Mouse (Mus musculus): ENCODE measurements around the gene Pigl.

Pigl gene

GRCm38 (mm10) chr11:62513311-62513710, 55.1 kb downstream of the Pigl start:
- DNase-seq (ENCODE audit: low read depth, low spot score), result no peak

- no peak for DNase-seq (ENCODE audit: low read depth, low spot score)
These were observed 60.7 kb downstream of the Pigl start for GRCm38 (mm10) chr11:62518991-62519390.

- no peak for DNase-seq (ENCODE audit: low read depth, low spot score)
These were observed 64.0 kb downstream of the Pigl start for GRCm38 (mm10) chr11:62522283-62522682.

GRCm38 (mm10) chr11:62537089-62537488, 78.8 kb downstream of the Pigl start:
- DNase-seq (ENCODE audit: low read depth, low spot score), result no peak

- no peak for DNase-seq (ENCODE audit: low read depth, low spot score)
These were observed 79.3 kb downstream of the Pigl start for GRCm38 (mm10) chr11:62537590-62537989.

GRCm38 (mm10) chr11:62538321-62539088, 80.2 kb downstream of the Pigl start:
- DNase-seq (ENCODE audit: low read depth, low spot score), result no peak

GRCm38 (mm10) chr11:62539089-62539890, 81.0 kb downstream of the Pigl start, which contains the start of gene Cenpv:
Gene Cenpv, minus strand, starts transcription at chr11:62539261.
- DNase-seq (ENCODE audit: low read depth, low spot score), result no peak

- DNase-seq (ENCODE audit: low read depth, low spot score), result no peak
These were observed 81.9 kb downstream of the Pigl start for GRCm38 (mm10) chr11:62540167-62540566.

GRCm38 (mm10) chr11:62540969-62541368, 82.7 kb downstream of the Pigl start:
- DNase-seq (ENCODE audit: low read depth, low spot score), result no peak

- DNase-seq (ENCODE audit: low read depth, low spot score), result no peak
These were observed 83.3 kb downstream of the Pigl start for GRCm38 (mm10) chr11:62541581-62541980.

- DNase-seq (ENCODE audit: low read depth, low spot score), result no peak
These were observed 85.7 kb downstream of the Pigl start for GRCm38 (mm10) chr11:62543991-62544390.

- DNase-seq (ENCODE audit: low read depth, low spot score), result peak; percentile 45
These were observed 91.5 kb downstream of the Pigl start for GRCm38 (mm10) chr11:62549782-62550181.

GRCm38 (mm10) chr11:62550227-62550685, 92.0 kb downstream of the Pigl start:
- peak; percentile 60 for DNase-seq (ENCODE audit: low read depth, low spot score)

GRCm38 (mm10) chr11:62550727-62551225, 92.5 kb downstream of the Pigl start, which contains the start of gene Ubb:
Gene Ubb, plus strand, starts transcription at chr11:62551171.
- peak; percentile 99 for DNase-seq (ENCODE audit: low read depth, low spot score)

- peak; percentile 82 for DNase-seq (ENCODE audit: low read depth, low spot score)
These were observed 93.2 kb downstream of the Pigl start for GRCm38 (mm10) chr11:62551226-62552119.

- no peak for DNase-seq (ENCODE audit: low read depth, low spot score)
These were observed 94.9 kb downstream of the Pigl start for GRCm38 (mm10) chr11:62553186-62553585.

- DNase-seq (ENCODE audit: low read depth, low spot score), result no peak
These were observed 95.4 kb downstream of the Pigl start for GRCm38 (mm10) chr11:62553633-62554032.

GRCm38 (mm10) chr11:62554163-62554855, 96.0 kb downstream of the Pigl start:
- DNase-seq (ENCODE audit: low read depth, low spot score), result no peak

- no peak for DNase-seq (ENCODE audit: low read depth, low spot score)
These were observed 96.8 kb downstream of the Pigl start for GRCm38 (mm10) chr11:62554934-62555517.

GRCm38 (mm10) chr11:62555896-62556412, 97.7 kb downstream of the Pigl start:
- DNase-seq (ENCODE audit: low read depth, low spot score), result no peak
